Mouse (Mus musculus): ENCODE data around the gene Cobll1. TPM values are rescaled to one million over a fixed set of nuclear protein-coding genes. Genes with fewer than 3 reads are reported as not detected.

The Cobll1 gene
- total RNA-seq, 2 experiments from 2014 or later = 0.48 to 2.3 TPM

GRCm38 (mm10) chr2:65103801-65104200 lies 135.4 kb downstream of the Cobll1 start:
- no peak for ATAC-seq (ENCODE audit: poor library complexity, severe bottlenecking)

GRCm38 (mm10) chr2:65101388-65101787 lies 137.8 kb downstream of the Cobll1 start:
- peak; percentile 88 for ATAC-seq (ENCODE audit: poor library complexity, severe bottlenecking)

GRCm38 (mm10) chr2:65100001-65100400 lies 139.2 kb downstream of the Cobll1 start:
- no peak for ATAC-seq (ENCODE audit: poor library complexity, severe bottlenecking)

GRCm38 (mm10) chr2:65095571-65095970 lies 143.6 kb downstream of the Cobll1 start:
- ATAC-seq (ENCODE audit: poor library complexity, severe bottlenecking) = no peak

GRCm38 (mm10) chr2:65093990-65094389 lies 145.2 kb downstream of the Cobll1 start:
- ATAC-seq (ENCODE audit: poor library complexity, severe bottlenecking) = no peak

- ATAC-seq (ENCODE audit: poor library complexity, severe bottlenecking) = peak; percentile 58; the same call in 1 of the 2 replicates
Observed at GRCm38 (mm10) chr2:65090986-65091385, 148.2 kb downstream of the Cobll1 start.

- peak; percentile 51 for ATAC-seq (ENCODE audit: poor library complexity, severe bottlenecking)
Observed at GRCm38 (mm10) chr2:65087197-65087596, 152.0 kb downstream of the Cobll1 start.

- no peak for ATAC-seq (ENCODE audit: poor library complexity, severe bottlenecking)
Observed at GRCm38 (mm10) chr2:65083411-65083810, 155.8 kb downstream of the Cobll1 start.

GRCm38 (mm10) chr2:65077544-65077943 lies 161.7 kb downstream of the Cobll1 start:
- ATAC-seq (ENCODE audit: poor library complexity, severe bottlenecking) = no peak

- ATAC-seq (ENCODE audit: poor library complexity, severe bottlenecking) = no peak
Observed at GRCm38 (mm10) chr2:65075840-65076239, 163.4 kb downstream of the Cobll1 start.

- no peak for ATAC-seq (ENCODE audit: poor library complexity, severe bottlenecking)
Observed at GRCm38 (mm10) chr2:65075431-65075830, 163.8 kb downstream of the Cobll1 start.

- no peak for ATAC-seq (ENCODE audit: poor library complexity, severe bottlenecking)
Observed at GRCm38 (mm10) chr2:65072205-65072604, 167.0 kb downstream of the Cobll1 start.

- ATAC-seq (ENCODE audit: poor library complexity, severe bottlenecking) = no peak
Observed at GRCm38 (mm10) chr2:65053764-65054163, 185.4 kb downstream of the Cobll1 start.

- no peak for ATAC-seq (ENCODE audit: poor library complexity, severe bottlenecking)
Observed at GRCm38 (mm10) chr2:65052191-65053012, 186.8 kb downstream of the Cobll1 start.

GRCm38 (mm10) chr2:65050776-65051175 lies 188.4 kb downstream of the Cobll1 start:
- no peak for ATAC-seq (ENCODE audit: poor library complexity, severe bottlenecking)

- no peak for ATAC-seq (ENCODE audit: poor library complexity, severe bottlenecking)
Observed at GRCm38 (mm10) chr2:65048234-65049017, 190.8 kb downstream of the Cobll1 start.

Other genes with a start within 250 kb of the Cobll1 start
- 9.0 and 12.2 TPM in 2 replicates for gene Grb14, start 214.4 kb downstream of the Cobll1 start, total RNA-seq (2015)
- 5.0 and 5.8 TPM in 2 replicates for gene Grb14, start 214.4 kb downstream of the Cobll1 start, total RNA-seq (2017)
- not detected in 2 replicates for gene Slc38a11, start 124.6 kb upstream of the Cobll1 start, total RNA-seq (2015)
- gene Slc38a11, start 124.6 kb upstream of the Cobll1 start, total RNA-seq (2017) = not detected in 2 replicates

Data from megakaryocyte, adult 5-6 weeks (primary cell).